Mouse (Mus musculus): Measurements from ENCODE around the gene Sdccag8. TPM values are rescaled to one million over a fixed set of nuclear protein-coding genes. Genes with fewer than 3 reads are reported as not detected.

The Sdccag8 gene
- total and polyA plus RNA-seq, 2 experiments, result 2.3 to 9.5 TPM

- H3K4me3 ChIP-seq (ENCODE audit: insufficient read depth, low read depth, low read length), result no peak overlapping the region
- H3K4me1 ChIP-seq (ENCODE audit: control insufficient read depth, insufficient read depth, low read length), result no peaks in the 10 kb centered on the region
- DNase-seq (ENCODE audit: extremely low read depth, low read depth, low spot score), result no peak
- 96% methylated on average over 2 of the region's 2 CpGs for WGBS
- no peak overlapping the region for H3K27ac ChIP-seq (replicated peaks; ENCODE audit: insufficient read depth, low read depth, low read length)
- no peaks in the 10 kb centered on the region for H3K27me3 ChIP-seq (ENCODE audit: control insufficient read depth, insufficient read depth, low read length)
- no peaks in the 10 kb centered on the region for H3K36me3 ChIP-seq (ENCODE audit: control insufficient read depth, insufficient read depth, low read length)
- TF ChIP-seq CTCF (IDR thresholded peaks at IDR 0.05; ENCODE audit: low read depth, low read length), result no peak
- no peak for TF ChIP-seq POLR2A (IDR thresholded peaks at IDR 0.05; ENCODE audit: extremely low read depth, insufficient read depth, low read length)
- no peaks in the 10 kb centered on the region for H3K79me2 ChIP-seq (ENCODE audit: control insufficient read depth, insufficient read depth, low read length)
- no peak overlapping the region for H3K9ac ChIP-seq (ENCODE audit: low read depth, low read length)
These were observed 240.4 kb downstream of the Sdccag8 start for GRCm38 (mm10) chr1:177054891-177055290.

- no peak overlapping the region for H3K4me3 ChIP-seq (ENCODE audit: insufficient read depth, low read depth, low read length)
- H3K27me3 ChIP-seq (ENCODE audit: control insufficient read depth, insufficient read depth, low read length), result no peaks in the 10 kb centered on the region
- no peaks in the 10 kb centered on the region for H3K79me2 ChIP-seq (ENCODE audit: control insufficient read depth, insufficient read depth, low read length)
- no peaks in the 10 kb centered on the region for H3K36me3 ChIP-seq (ENCODE audit: control insufficient read depth, insufficient read depth, low read length)
- no peak overlapping the region for H3K9ac ChIP-seq (ENCODE audit: low read depth, low read length)
- no peak overlapping the region for H3K27ac ChIP-seq (replicated peaks; ENCODE audit: insufficient read depth, low read depth, low read length)
- no peak for TF ChIP-seq CTCF (IDR thresholded peaks at IDR 0.05; ENCODE audit: low read depth, low read length)
- no peak for TF ChIP-seq POLR2A (IDR thresholded peaks at IDR 0.05; ENCODE audit: extremely low read depth, insufficient read depth, low read length)
- no peak for DNase-seq (ENCODE audit: extremely low read depth, low read depth, low spot score)
- WGBS, result 88% methylated on average over 2 of the region's 2 CpGs
- H3K4me1 ChIP-seq (ENCODE audit: control insufficient read depth, insufficient read depth, low read length), result no peaks in the 10 kb centered on the region
These were observed 247.3 kb downstream of the Sdccag8 start for GRCm38 (mm10) chr1:177061761-177062160.

DNA sequence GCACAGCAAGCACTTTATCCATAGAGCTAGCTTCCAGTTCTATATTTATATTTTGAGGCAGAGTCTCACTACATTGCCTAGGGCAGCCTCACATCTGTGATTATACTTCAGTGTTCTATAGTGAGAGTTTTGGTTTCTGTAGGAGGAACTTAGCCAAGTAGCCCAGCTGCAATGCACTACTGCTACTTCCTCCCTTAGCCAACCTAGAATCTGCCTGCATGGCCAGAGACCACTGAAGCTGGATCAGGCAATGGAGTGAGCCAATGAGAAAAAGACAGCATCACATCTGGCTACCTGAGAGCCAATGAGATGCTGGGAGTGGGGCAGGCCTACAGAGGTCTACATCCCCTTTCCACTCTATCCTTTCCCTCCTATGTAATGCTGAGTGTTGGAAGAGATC, 251.3 kb downstream of the Sdccag8 start:
- Histone ChIP-seq H3K4me3 (ENCODE audit: insufficient read depth, low read depth, low read length) (no peak overlapping the region), H3K36me3 (ENCODE audit: control insufficient read depth, insufficient read depth, low read length) (no peaks in the 10 kb centered on the region), H3K27me3 (ENCODE audit: control insufficient read depth, insufficient read depth, low read length) (no peaks in the 10 kb centered on the region), H3K27ac (replicated peaks; ENCODE audit: insufficient read depth, low read depth, low read length) (no peak overlapping the region), H3K9ac (ENCODE audit: low read depth, low read length) (no peak overlapping the region), H3K79me2 (ENCODE audit: control insufficient read depth, insufficient read depth, low read length) (no peaks in the 10 kb centered on the region), H3K4me1 (ENCODE audit: control insufficient read depth, insufficient read depth, low read length) (no peaks in the 10 kb centered on the region)
- no peak for DNase-seq (ENCODE audit: extremely low read depth, low read depth, low spot score)
- TF ChIP-seq CTCF (IDR thresholded peaks at IDR 0.05; ENCODE audit: low read depth, low read length) (no peak), POLR2A (IDR thresholded peaks at IDR 0.05; ENCODE audit: extremely low read depth, insufficient read depth, low read length) (no peak)

DNA sequence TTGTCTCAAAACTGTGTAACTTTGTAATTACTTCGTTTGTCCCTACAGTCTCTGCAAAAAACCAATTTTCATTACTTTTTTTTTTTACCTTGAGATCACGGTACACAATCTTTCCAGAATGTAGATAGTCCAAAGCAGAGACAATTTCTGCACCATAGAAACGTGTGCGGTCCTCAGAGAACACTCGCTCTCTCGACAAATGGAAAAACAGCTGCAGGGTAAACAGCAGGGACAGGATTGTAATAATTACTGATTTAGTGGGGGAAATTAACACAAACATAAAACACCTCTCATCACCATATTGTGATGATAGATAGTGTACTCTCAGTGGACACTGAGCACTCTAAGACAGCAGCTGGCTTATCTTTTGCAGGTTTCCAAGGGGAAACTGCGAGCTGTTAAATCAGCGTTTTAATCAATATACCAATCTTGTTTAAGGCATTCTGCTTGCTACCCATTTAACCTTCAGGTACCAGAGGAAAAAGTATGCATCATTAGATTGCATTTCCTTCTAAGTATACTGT, 252.7 kb downstream of the Sdccag8 start:
- no peak overlapping the region for H3K9ac ChIP-seq (ENCODE audit: low read depth, low read length)
- TF ChIP-seq CTCF (IDR thresholded peaks at IDR 0.05; ENCODE audit: low read depth, low read length) (no peak), POLR2A (IDR thresholded peaks at IDR 0.05; ENCODE audit: extremely low read depth, insufficient read depth, low read length) (no peak)
- no peaks in the 10 kb centered on the region for H3K36me3 ChIP-seq (ENCODE audit: control insufficient read depth, insufficient read depth, low read length)

GRCm38 (mm10) chr1:177069161-177069560, 254.7 kb downstream of the Sdccag8 start:
- WGBS, result 86% methylated on average over 2 of the region's 2 CpGs
- no peaks in the 10 kb centered on the region for H3K79me2 ChIP-seq (ENCODE audit: control insufficient read depth, insufficient read depth, low read length)
- no peak overlapping the region for H3K27ac ChIP-seq (replicated peaks; ENCODE audit: insufficient read depth, low read depth, low read length)
- H3K4me1 ChIP-seq (ENCODE audit: control insufficient read depth, insufficient read depth, low read length), result no peaks in the 10 kb centered on the region
- no peaks in the 10 kb centered on the region for H3K36me3 ChIP-seq (ENCODE audit: control insufficient read depth, insufficient read depth, low read length)
- H3K9ac ChIP-seq (ENCODE audit: low read depth, low read length), result no peak overlapping the region
- no peak for DNase-seq (ENCODE audit: extremely low read depth, low read depth, low spot score)
- TF ChIP-seq CTCF (IDR thresholded peaks at IDR 0.05; ENCODE audit: low read depth, low read length) (no peak), POLR2A (IDR thresholded peaks at IDR 0.05; ENCODE audit: extremely low read depth, insufficient read depth, low read length) (no peak)
- no peak overlapping the region for H3K4me3 ChIP-seq (ENCODE audit: insufficient read depth, low read depth, low read length)
- H3K27me3 ChIP-seq (ENCODE audit: control insufficient read depth, insufficient read depth, low read length), result no peaks in the 10 kb centered on the region

More for the DNA sequence above, 252.7 kb downstream of the Sdccag8 start:
- no peak overlapping the region for H3K4me3 ChIP-seq (ENCODE audit: insufficient read depth, low read depth, low read length)
- WGBS, result 92% methylated on average over 8 of the region's 8 CpGs
- H3K4me1 ChIP-seq (ENCODE audit: control insufficient read depth, insufficient read depth, low read length), result no peaks in the 10 kb centered on the region
- DNase-seq (ENCODE audit: extremely low read depth, low read depth, low spot score), result no peak
- no peaks in the 10 kb centered on the region for H3K27me3 ChIP-seq (ENCODE audit: control insufficient read depth, insufficient read depth, low read length)
- no peak overlapping the region for H3K27ac ChIP-seq (replicated peaks; ENCODE audit: insufficient read depth, low read depth, low read length)
- H3K79me2 ChIP-seq (ENCODE audit: control insufficient read depth, insufficient read depth, low read length), result no peaks in the 10 kb centered on the region

Other genes starting within 250 kb of the Sdccag8 start
- gene Cep170, start 593 bp upstream of the Sdccag8 start, total RNA-seq (2014; rRNA removed), result 6.1 and 6.4 TPM in 2 replicates
- gene Cep170, start 593 bp upstream of the Sdccag8 start, polyA plus RNA-seq (2012; rRNA removed), result 0.97 and 1.6 TPM in 2 replicates

Measured in liver, adult 2 months (tissue).